Mouse (Mus musculus): ENCODE data around the gene Rpgrip1. TPM values are rescaled to one million over a fixed set of nuclear protein-coding genes. Genes with fewer than 3 reads are reported as not detected.
A peak's percentile ranks its signal among the peaks of the same experiment; 100 is the strongest.

The Rpgrip1 gene
- total RNA-seq, 2 experiments from 2014 or later: 3.2 TPM; not detected in 1

- no peak for ATAC-seq (replicated peaks; ENCODE audit: low FRiP score, poor library complexity, severe bottlenecking)
These were observed 6.7 kb downstream of the Rpgrip1 start for GRCm38 (mm10) chr14:52117241-52117640.

GRCm38 (mm10) chr14:52118456-52118822, 7.9 kb downstream of the Rpgrip1 start:
- no peak for ATAC-seq (replicated peaks; ENCODE audit: low FRiP score, poor library complexity, severe bottlenecking)

- peak; percentile 60; the same call in 1 of the 2 replicates for ATAC-seq (replicated peaks; ENCODE audit: low FRiP score, poor library complexity, severe bottlenecking)
These were observed 8.5 kb downstream of the Rpgrip1 start for GRCm38 (mm10) chr14:52118823-52119608.

DNA sequence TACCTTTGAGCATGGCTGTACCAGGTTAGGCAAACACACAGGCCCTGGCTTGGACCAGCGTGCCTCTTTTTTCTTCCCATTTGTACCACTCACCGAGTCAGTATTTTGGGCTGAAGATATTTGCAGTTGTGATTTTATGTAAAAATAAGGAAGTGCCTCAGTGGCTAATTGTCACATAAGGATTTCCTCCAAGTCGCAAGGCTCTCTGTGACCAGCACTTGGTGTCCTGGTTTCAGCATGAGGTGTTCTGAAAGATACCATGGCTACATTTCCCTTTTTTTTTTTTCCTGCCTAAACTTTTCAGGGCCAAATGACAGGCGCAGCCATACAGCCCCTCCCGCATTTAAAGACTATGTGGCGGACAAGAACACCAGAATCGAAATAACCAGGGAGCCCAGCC, 9.7 kb downstream of the Rpgrip1 start:
- no peak for ATAC-seq (replicated peaks; ENCODE audit: low FRiP score, poor library complexity, severe bottlenecking)

GRCm38 (mm10) chr14:52123918-52124317, 13.4 kb downstream of the Rpgrip1 start:
- peak; percentile 54; the same call in 1 of the 2 replicates for ATAC-seq (replicated peaks; ENCODE audit: low FRiP score, poor library complexity, severe bottlenecking)

DNA sequence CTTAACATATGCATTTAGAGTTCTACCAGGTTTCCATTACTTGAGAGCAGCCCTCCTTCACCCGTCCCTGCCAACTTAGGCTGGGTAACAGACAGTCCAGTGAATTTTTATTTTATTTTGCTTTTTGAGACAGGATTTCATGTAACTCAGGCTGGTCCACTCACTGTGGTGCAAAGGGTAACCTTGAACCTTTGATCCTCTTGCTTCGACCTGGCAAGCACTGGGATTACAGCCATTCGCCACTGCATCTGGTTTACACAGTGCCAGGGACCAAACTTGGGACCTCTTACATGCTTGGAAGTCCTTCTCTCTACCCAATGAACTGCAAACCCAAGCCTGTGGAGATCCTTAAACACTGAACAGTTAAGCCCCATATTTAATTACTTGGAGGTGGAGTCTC, 14.1 kb downstream of the Rpgrip1 start:
- ATAC-seq (replicated peaks; ENCODE audit: low FRiP score, poor library complexity, severe bottlenecking): no peak

- ATAC-seq (replicated peaks; ENCODE audit: low FRiP score, poor library complexity, severe bottlenecking): no peak
These were observed 23.1 kb downstream of the Rpgrip1 start for GRCm38 (mm10) chr14:52133584-52133983.

DNA sequence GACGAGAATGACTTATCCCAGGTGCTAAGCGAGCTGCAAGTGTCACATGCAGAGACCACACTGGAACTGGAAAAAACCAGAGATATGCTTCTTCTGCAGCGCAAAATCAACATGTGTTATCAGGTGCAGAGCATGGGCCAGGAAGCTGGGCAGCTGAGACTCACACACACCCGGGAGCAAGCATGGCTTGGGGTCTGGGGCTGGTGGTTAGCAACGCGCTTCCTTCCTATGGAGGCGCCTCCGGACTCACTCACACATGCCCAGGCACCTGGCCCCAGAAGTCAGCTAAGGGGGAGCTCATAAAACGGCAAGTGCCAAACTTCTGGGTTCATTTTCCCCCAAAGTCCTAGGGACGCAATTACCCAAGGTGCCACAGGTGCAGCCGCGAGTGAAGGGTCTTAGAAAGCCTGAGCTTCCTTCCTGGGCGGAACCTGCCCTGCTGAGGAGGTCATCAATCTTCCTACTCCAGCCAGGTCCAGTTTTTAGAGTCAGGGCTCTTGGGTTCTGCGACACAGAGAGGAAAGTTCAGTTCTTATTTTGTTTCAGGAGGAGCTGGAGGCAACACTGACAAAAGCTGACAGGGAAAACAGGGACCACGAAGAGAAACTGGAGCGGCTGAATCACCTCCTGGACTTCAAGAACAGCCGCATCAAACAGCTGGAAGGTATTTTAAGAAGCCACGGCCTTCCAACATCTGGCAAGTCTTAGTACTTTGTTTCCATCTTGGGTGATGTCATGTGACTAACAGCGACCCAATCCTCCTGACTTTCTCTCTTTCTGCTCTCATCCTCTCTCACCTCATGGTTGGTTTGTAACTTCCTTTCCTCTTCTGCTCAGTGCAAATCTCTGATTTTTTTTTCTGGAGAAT, 30.3 kb downstream of the Rpgrip1 start:
- ATAC-seq (replicated peaks; ENCODE audit: low FRiP score, poor library complexity, severe bottlenecking): no peak

GRCm38 (mm10) chr14:52141445-52142127, 31.1 kb downstream of the Rpgrip1 start:
- ATAC-seq (replicated peaks; ENCODE audit: low FRiP score, poor library complexity, severe bottlenecking): no peak

GRCm38 (mm10) chr14:52144165-52144564, 33.7 kb downstream of the Rpgrip1 start:
- ATAC-seq (replicated peaks; ENCODE audit: low FRiP score, poor library complexity, severe bottlenecking): no peak

DNA sequence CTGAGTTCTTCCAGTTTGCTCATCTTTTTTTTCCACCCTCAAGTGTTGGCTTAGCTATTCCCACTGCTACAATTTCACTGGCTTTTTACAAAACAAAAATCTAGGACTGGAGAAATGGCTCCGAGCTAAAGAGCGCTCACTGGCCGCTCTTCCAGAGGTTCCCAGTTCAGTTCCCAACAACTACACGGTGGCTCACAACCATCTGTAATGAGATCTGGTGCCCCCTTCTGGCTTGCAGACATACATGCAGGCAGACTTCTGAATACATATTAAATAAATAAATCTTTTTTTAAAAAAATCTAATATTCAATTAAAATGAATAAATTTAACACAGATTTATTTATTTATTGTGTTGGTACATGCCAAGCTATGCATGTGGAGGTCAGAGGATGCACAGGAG, 36.0 kb downstream of the Rpgrip1 start:
- no peak for ATAC-seq (replicated peaks; ENCODE audit: low FRiP score, poor library complexity, severe bottlenecking)

- no peak for ATAC-seq (replicated peaks; ENCODE audit: low FRiP score, poor library complexity, severe bottlenecking)
These were observed 39.4 kb downstream of the Rpgrip1 start for GRCm38 (mm10) chr14:52149888-52150287.

DNA sequence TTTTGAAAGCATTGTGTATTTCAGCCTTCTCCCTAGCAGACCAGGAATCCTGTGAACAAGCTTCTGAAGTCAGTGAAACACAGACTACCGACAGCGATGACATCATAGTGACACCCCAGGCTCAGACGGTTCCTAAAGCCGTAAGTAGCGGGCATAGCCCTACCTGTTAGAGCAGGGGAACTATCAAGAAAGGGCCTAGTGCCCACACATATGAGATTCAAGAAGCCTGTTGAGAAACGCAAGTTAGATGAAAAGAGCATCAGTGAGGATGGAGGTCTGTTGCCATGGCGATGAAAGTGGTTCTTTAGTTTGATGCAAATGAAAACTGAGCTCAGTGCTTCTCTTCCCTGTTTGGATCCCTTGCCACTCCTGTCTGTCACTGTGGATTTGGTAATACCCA, 41.7 kb downstream of the Rpgrip1 start:
- ATAC-seq (replicated peaks; ENCODE audit: low FRiP score, poor library complexity, severe bottlenecking): no peak

GRCm38 (mm10) chr14:52152613-52153012, 42.1 kb downstream of the Rpgrip1 start:
- no peak for ATAC-seq (replicated peaks; ENCODE audit: low FRiP score, poor library complexity, severe bottlenecking)

- no peak for ATAC-seq (replicated peaks; ENCODE audit: low FRiP score, poor library complexity, severe bottlenecking)
These were observed 44.5 kb downstream of the Rpgrip1 start for GRCm38 (mm10) chr14:52155008-52155407.

GRCm38 (mm10) chr14:52160911-52161310, 50.4 kb downstream of the Rpgrip1 start:
- no peak for ATAC-seq (replicated peaks; ENCODE audit: low FRiP score, poor library complexity, severe bottlenecking)

GRCm38 (mm10) chr14:52166571-52166970, 56.1 kb downstream of the Rpgrip1 start:
- ATAC-seq (replicated peaks; ENCODE audit: low FRiP score, poor library complexity, severe bottlenecking): no peak

GRCm38 (mm10) chr14:52188788-52189187, 78.3 kb downstream of the Rpgrip1 start:
- no peak for ATAC-seq (replicated peaks; ENCODE audit: low FRiP score, poor library complexity, severe bottlenecking)

DNA sequence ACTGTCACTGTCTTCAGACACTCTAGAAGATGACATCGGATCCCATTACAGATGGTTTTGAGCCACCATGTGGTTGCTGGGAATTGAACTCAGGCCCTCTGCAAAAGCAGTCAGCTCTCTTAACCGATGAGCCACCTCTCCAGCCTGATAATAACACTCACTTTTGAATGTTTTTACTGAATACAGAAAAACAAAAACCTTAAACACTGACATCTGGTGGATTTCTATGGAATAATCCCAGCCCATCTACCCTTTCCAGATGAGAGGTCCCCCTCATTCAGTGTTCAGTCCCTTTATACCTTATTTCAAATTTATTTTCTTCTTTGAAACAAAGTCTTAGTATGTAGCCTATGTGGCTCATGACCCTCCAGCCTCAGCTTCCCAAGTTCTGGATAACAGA, 79.0 kb downstream of the Rpgrip1 start:
- ATAC-seq (replicated peaks; ENCODE audit: low FRiP score, poor library complexity, severe bottlenecking): no peak

DNA sequence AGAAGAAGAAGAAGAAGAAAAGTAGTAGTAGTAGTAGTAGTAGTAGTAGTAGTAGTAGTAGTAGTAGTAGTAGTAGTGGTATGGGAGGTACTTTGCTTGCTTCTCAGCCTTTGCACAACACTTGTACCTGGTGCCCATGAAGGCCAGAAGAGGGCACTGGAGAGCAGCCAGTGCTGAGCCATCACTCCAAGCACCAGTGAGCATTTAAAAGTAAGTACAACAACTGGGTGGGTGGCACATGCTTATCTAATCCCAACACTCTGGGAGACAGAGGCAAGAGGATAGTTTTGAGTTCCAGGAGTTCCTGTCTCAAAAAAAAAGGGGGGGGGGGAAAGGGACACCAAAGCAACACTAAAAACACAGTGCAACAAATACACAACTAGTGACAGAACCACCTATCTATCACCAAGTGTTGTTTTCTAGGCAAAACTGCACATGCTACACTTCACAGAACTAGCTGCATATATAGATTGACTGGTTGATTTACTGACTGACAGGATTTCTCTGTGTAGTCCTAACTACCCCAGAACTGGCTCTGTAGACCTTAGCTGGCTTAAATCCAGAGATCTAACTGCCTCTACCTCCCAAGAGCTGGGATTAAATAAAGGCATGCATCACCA, 80.3 kb downstream of the Rpgrip1 start:
- peak; percentile 93 for ATAC-seq (replicated peaks; ENCODE audit: low FRiP score, poor library complexity, severe bottlenecking)
